Mouse (Mus musculus): ENCODE results near the gene Tuba3b. TPM values are rescaled to one million over a fixed set of nuclear protein-coding genes. Genes with fewer than 3 reads are reported as not detected.

Tuba3b gene
- polyA plus RNA-seq (2017; shearing (Covaris generic)) = not detected

GRCm38 (mm10) chr6:145615666-145616210 lies at the start of gene Tuba3b:
Gene Tuba3b (plus strand): TSS chr6:145615757.

DNA sequence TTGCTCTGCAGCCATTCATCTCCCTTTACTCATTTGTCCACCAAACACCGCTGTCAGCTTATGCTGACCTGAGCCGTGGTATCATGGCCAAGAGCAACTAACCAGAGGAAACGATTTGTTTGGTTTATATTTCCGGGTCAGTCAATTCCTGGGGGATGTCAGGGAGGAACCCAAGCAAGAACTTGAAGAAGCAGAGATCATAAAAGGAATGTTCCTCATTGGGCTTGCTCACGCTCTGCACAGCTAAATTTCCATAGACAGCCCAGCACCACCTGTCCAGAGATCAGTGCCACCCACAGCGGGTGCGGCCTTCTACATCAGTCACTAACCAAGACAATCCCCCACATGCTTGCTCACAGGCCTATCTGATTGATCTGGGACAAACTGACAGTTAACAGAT lies 1.3 kb upstream of the Tuba3b start, which contains the start of gene Lmntd1:
Gene Lmntd1 (minus strand): TSS at position 101 of the 400 bp plus-strand sequence.

Other genes starting within 250 kb of the Tuba3b start
- gene Lmntd1, start 1.4 kb upstream of the Tuba3b start, polyA plus RNA-seq (2017; shearing (Covaris generic)) = 1 to 10 TPM in 1 of 2 experiments, under 1 TPM in 1; 0.10 to 1.9 TPM
- gene Rassf8, start 131.0 kb downstream of the Tuba3b start, polyA plus RNA-seq (2017; shearing (Covaris generic)) = 1 to 10 TPM in 1 of 2 experiments, under 1 TPM in 1; 0.30 to 2.7 TPM
- 1 to 10 TPM in 1 of 2 experiments, under 1 TPM in 1; 0.48 to 2.1 TPM for gene Bhlhe41, start 249.8 kb downstream of the Tuba3b start, polyA plus RNA-seq (2017; shearing (Covaris generic))

All from inflammation-experienced regulatory T-cells (primary cell).